Mouse (Mus musculus) MEL (cell line): Measurements from ENCODE around the gene Mif.

Experiments
- E2F4 ChIP-seq: IDR thresholded peaks from 2 replicates; pipeline ENCODE4 v1.6.1; 2011; ENCODE audit warnings: low read depth, low read length, improper control_type of control experiment, borderline replicate concordance
- POLR2AphosphoS5 ChIP-seq: IDR thresholded peaks from 2 replicates; pipeline ENCODE4 v1.6.1; 2012; ENCODE audit warnings: low read depth, borderline replicate concordance, mild to moderate bottlenecking, inconsistent platforms, low read length, moderate library complexity, mixed read lengths
- USF2 ChIP-seq, 2 experiments: IDR thresholded peaks; 2 replicates each; pipeline ENCODE4 v1.6.1; 2011 to 2012; ENCODE audit warnings: improper control_type of control experiment in 2 of 2, low read length in 2 of 2, borderline replicate concordance in 1 of 2, inconsistent platforms in 1 of 2, low read depth in 1 of 2, mild to moderate bottlenecking in 1 of 2; ENCODE audit not compliant: insufficient read depth in 1 of 2
- ZMIZ1 ChIP-seq: IDR thresholded peaks from 2 replicates; pipeline ENCODE4 v1.6.1; 2012; ENCODE audit warnings: low read depth, mild to moderate bottlenecking, inconsistent platforms, low read length, improper control_type of control experiment, moderate library complexity

DNA sequence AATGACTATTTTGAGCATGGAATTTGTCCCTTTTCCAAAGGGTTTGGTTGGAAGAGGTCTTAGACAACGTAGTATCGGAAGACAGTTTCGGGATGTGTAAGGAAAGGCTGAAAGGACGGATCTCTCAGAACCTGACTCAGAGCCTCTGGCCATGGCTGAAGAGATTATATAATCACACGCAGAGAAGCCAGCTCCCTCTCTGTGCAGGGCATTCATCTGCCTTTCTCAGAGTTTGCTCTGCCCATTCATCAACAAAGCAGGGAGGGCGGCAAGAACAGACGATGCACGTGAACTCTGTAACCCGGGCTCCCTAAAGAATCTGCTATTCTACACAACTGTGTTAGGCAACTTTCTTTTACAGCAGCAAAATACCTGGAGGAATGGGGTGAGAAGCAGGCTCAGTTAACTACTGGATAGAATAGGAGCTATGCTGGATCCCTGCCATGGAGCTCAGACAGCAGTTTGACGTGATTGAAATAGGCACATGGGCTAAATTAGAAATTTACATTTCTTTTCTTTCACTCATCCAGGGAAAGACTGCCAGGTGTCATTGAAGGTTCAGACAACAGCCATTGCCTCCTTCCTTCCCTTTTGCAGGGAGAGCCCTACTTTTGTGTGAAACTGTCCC, 13.6 kb upstream of the Mif start:
- no peak for TF ChIP-seq POLR2AphosphoS5
- TF ChIP-seq E2F4 = no peak
- no peak for TF ChIP-seq ZMIZ1
- TF ChIP-seq USF2 (IDR thresholded peaks at IDR 0.05; ENCODE audit: borderline replicate concordance in 1 of 2, insufficient read depth in 1 of 2, low read depth in 1 of 2, low read length in 2 of 2) = no peak
